Mouse (Mus musculus) lung, postnatal 14 days (tissue): ENCODE results near the gene Crb3.

Experiments used
- DNase-seq: peaks from one replicate; pipeline ENCODE4 v3.0.0; 2021

Crb3 gene

GRCm38 (mm10) chr17:57062548-57062947 is 3.6 kb downstream of the Crb3 start:
- no peak for DNase-seq

- DNase-seq: peak; percentile 27
These were observed 4.1 kb downstream of the Crb3 start for GRCm38 (mm10) chr17:57063031-57063430.

- no peak for DNase-seq
These were observed 8.0 kb downstream of the Crb3 start for GRCm38 (mm10) chr17:57066908-57067307.

- DNase-seq: no peak
These were observed 11.4 kb downstream of the Crb3 start for GRCm38 (mm10) chr17:57070272-57070671.

GRCm38 (mm10) chr17:57070699-57071098 is 11.8 kb downstream of the Crb3 start:
- peak; percentile 31 for DNase-seq

- DNase-seq: no peak
These were observed 18.0 kb downstream of the Crb3 start for GRCm38 (mm10) chr17:57076916-57077315.

- peak; percentile 21 for DNase-seq
These were observed 19.4 kb downstream of the Crb3 start, which contains the start of gene Dennd1c for GRCm38 (mm10) chr17:57078336-57078735. Gene Dennd1c, minus strand, starts transcription at chr17:57078514.

- no peak for DNase-seq
These were observed 21.0 kb downstream of the Crb3 start for GRCm38 (mm10) chr17:57079919-57080318.

GRCm38 (mm10) chr17:57081234-57081842 is 22.4 kb downstream of the Crb3 start:
- DNase-seq: no peak

- DNase-seq: no peak
These were observed 23.6 kb downstream of the Crb3 start for GRCm38 (mm10) chr17:57082481-57082880.

GRCm38 (mm10) chr17:57085970-57086757 is 27.3 kb downstream of the Crb3 start:
- DNase-seq: no peak

GRCm38 (mm10) chr17:57087049-57087832 is 28.3 kb downstream of the Crb3 start, which contains the start of gene Tubb4a:
Gene Tubb4a, minus strand, starts transcription at chr17:57087782.
- DNase-seq: peak; percentile 40

GRCm38 (mm10) chr17:57094222-57094621 is 35.3 kb downstream of the Crb3 start:
- no peak for DNase-seq

- DNase-seq: peak; percentile 64
These were observed 37.1 kb downstream of the Crb3 start for GRCm38 (mm10) chr17:57095855-57096622.

GRCm38 (mm10) chr17:57096623-57096920 is 37.7 kb downstream of the Crb3 start:
- DNase-seq: peak; percentile 91

- DNase-seq: no peak
These were observed 39.4 kb downstream of the Crb3 start for GRCm38 (mm10) chr17:57098321-57098720.

GRCm38 (mm10) chr17:57099629-57100325 is 40.9 kb downstream of the Crb3 start:
- DNase-seq: no peak

- DNase-seq: no peak
These were observed 43.4 kb downstream of the Crb3 start for GRCm38 (mm10) chr17:57102276-57102675.

- DNase-seq: no peak
These were observed 45.6 kb downstream of the Crb3 start for GRCm38 (mm10) chr17:57104496-57104895.

GRCm38 (mm10) chr17:57105181-57106034 is 46.5 kb downstream of the Crb3 start, which contains the start of gene Tnfsf9:
Gene Tnfsf9, plus strand, starts transcription at chr17:57105325.
- DNase-seq: peak; percentile 30

GRCm38 (mm10) chr17:57106035-57106368 is 47.1 kb downstream of the Crb3 start:
- DNase-seq: no peak
